Mouse (Mus musculus) forebrain, embryonic 11.5 days (tissue): ENCODE results near the gene Taf13. TPM values are rescaled to one million over a fixed set of nuclear protein-coding genes. Genes with fewer than 3 reads are reported as not detected.
A peak's percentile ranks its signal among the peaks of the same experiment; 100 is the strongest.

Source experiments
- ATAC-seq: fragments of 200-750 bp; cut with Nextera tagmentation; replicated peaks from 2 replicates; pipeline ENCODE4 v1.8.0; 2017; ENCODE audit warnings: moderate TSS enrichment; ENCODE audit not compliant: low FRiP score
- DNase-seq: peaks from one replicate; pipeline ENCODE4 v3.0.0-alpha.2; 2017; ENCODE audit warnings: low spot score
- H3K27ac ChIP-seq: fragments of 300-500 bp; sonication (generic); 2 replicates; pipeline ENCODE4 v1.5.1; 2014; ENCODE audit warnings: low read depth, low read length
- H3K27me3 ChIP-seq: fragments of 300-500 bp; sonication (generic); 2 replicates; pipeline ENCODE4 v1.6.1; 2014; ENCODE audit warnings: mild to moderate bottlenecking, low read length, mixed read lengths; ENCODE audit not compliant: control insufficient read depth, insufficient read depth
- H3K36me3 ChIP-seq: fragments of 300-500 bp; sonication (generic); 2 replicates; pipeline ENCODE4 v1.6.1; 2014; ENCODE audit warnings: mild to moderate bottlenecking, low read length, moderate library complexity, mixed read lengths; ENCODE audit not compliant: control insufficient read depth, insufficient read depth
- H3K4me1 ChIP-seq: fragments of 300-500 bp; sonication (generic); replicated peaks from 2 replicates; pipeline ENCODE4 v1.6.1; 2014; ENCODE audit warnings: low read length, mixed read lengths; ENCODE audit not compliant: control insufficient read depth, insufficient read depth
- H3K4me2 ChIP-seq: fragments of 300-500 bp; sonication (generic); 2 replicates; pipeline ENCODE4 v1.6.1; 2014; ENCODE audit warnings: low read depth, mild to moderate bottlenecking, low read length, moderate library complexity, mixed read lengths; ENCODE audit not compliant: severe bottlenecking
- H3K4me3 ChIP-seq: fragments of 300-500 bp; sonication (generic); 2 replicates; pipeline ENCODE4 v1.5.1; 2014; ENCODE audit warnings: low read depth, low read length
- H3K9ac ChIP-seq: fragments of 300-500 bp; sonication (generic); 2 replicates; pipeline ENCODE4 v1.6.1; 2014; ENCODE audit warnings: low read length
- H3K9me3 ChIP-seq: fragments of 300-500 bp; sonication (generic); 2 replicates; pipeline ENCODE4 v1.6.1; 2016; ENCODE audit warnings: low read length, mixed read lengths; ENCODE audit not compliant: control insufficient read depth
- WGBS: fragments of 180-500 bp; shearing (Covaris S2); extraction: QIAGEN DNeasy Blood & Tissue Kit; methylation state at CpG from one replicate; pipeline ENCODE4 v1.1.7; 2014; 5-methylcytosine and 5-hydroxymethylcytosine counted together
- polyA plus RNA-seq: library from polyadenylated mRNA; unstranded; fragments of >200 nt; fragmentation: Nextera tagmentation; extraction: Ambion mirVana; gene quantifications from 2 replicates; pipeline ENCODE4 v1.2.1, GENCODE M21; 2014

The Taf13 gene
- polyA plus RNA-seq, 1 experiment from 2014 or later: 63.1 TPM

- WGBS: 6% methylated on average over 17 of the region's 17 CpGs
- DNase-seq (peak; percentile 90), ATAC-seq (peak; percentile 82)
- no peaks in the 10 kb centered on the region; the same call in 1 of the 2 replicates for H3K4me1 ChIP-seq
- no peaks in the 10 kb centered on the region for H3K36me3 ChIP-seq
- H3K9me3 ChIP-seq: no peaks in the 10 kb centered on the region
- H3K27me3 ChIP-seq: peaks cover 8% of the 10 kb centered on the region
- H3K4me3 ChIP-seq: no peak overlapping the region
- H3K27ac ChIP-seq: no peak overlapping the region
- peak overlapping the region; percentile 38 for H3K4me2 ChIP-seq
- H3K9ac ChIP-seq: no peak overlapping the region
These were observed 34.2 kb upstream of the Taf13 start for GRCm38 (mm10) chr3:108537303-108537702.

- H3K4me3 ChIP-seq: no peak overlapping the region
- 86% methylated on average over 11 of the region's 11 CpGs for WGBS
- no peaks in the 10 kb centered on the region for H3K36me3 ChIP-seq
- no peak overlapping the region for H3K9ac ChIP-seq
- H3K27me3 ChIP-seq: no peaks in the 10 kb centered on the region
- H3K27ac ChIP-seq: no peak overlapping the region
- H3K4me2 ChIP-seq: no peak overlapping the region
- ATAC-seq (no peak), DNase-seq (no peak)
- no peaks in the 10 kb centered on the region for H3K9me3 ChIP-seq
- no peaks in the 10 kb centered on the region for H3K4me1 ChIP-seq
These were observed 29.2 kb upstream of the Taf13 start for GRCm38 (mm10) chr3:108542299-108542698.

- Histone ChIP-seq H3K27me3 (no peaks in the 10 kb centered on the region), H3K4me2 (peak overlapping the region; percentile 78), H3K4me3 (peak overlapping the region; percentile 91), H3K27ac (peak overlapping the region; percentile 83), H3K36me3 (no peaks in the 10 kb centered on the region; the same call in 1 of the 2 replicates), H3K9ac (peak overlapping the region; percentile 98), H3K4me1 (no peaks in the 10 kb centered on the region; the same call in 1 of the 2 replicates), H3K9me3 (no peaks in the 10 kb centered on the region)
- WGBS: under 1% methylated on average over 42 of the region's 42 CpGs
- DNase-seq: no peak
- ATAC-seq: peak; percentile 80
These were observed 17.4 kb upstream of the Taf13 start for GRCm38 (mm10) chr3:108554111-108554561.

GRCm38 (mm10) chr3:108554587-108555312 is 16.7 kb upstream of the Taf13 start:
- Histone ChIP-seq H3K4me2 (peak overlapping the region; percentile 78), H3K4me1 (no peaks in the 10 kb centered on the region; the same call in 1 of the 2 replicates), H3K4me3 (peak overlapping the region; percentile 91), H3K9ac (peak overlapping the region; percentile 98), H3K27ac (peak overlapping the region; percentile 83), H3K9me3 (no peaks in the 10 kb centered on the region), H3K36me3 (no peaks in the 10 kb centered on the region; the same call in 1 of the 2 replicates), H3K27me3 (no peaks in the 10 kb centered on the region)
- DNase-seq: peak; percentile 93
- whole genome bisulfite sequencing: 18% methylated on average over 22 of the region's 22 CpGs
- ATAC-seq: peak; percentile 95

- Histone ChIP-seq H3K27ac (no peak overlapping the region), H3K4me1 (peaks cover 2% of the 10 kb centered on the region; the same call in 1 of the 2 replicates), H3K9me3 (no peaks in the 10 kb centered on the region), H3K27me3 (no peaks in the 10 kb centered on the region), H3K4me2 (no peak overlapping the region), H3K4me3 (no peak overlapping the region), H3K9ac (no peak overlapping the region), H3K36me3 (no peaks in the 10 kb centered on the region; the same call in 1 of the 2 replicates)
- no peak for DNase-seq
- ATAC-seq: no peak
- 93% methylated on average over 4 of the region's 4 CpGs for WGBS
These were observed 13.6 kb upstream of the Taf13 start for GRCm38 (mm10) chr3:108557888-108558287.

- Histone ChIP-seq H3K4me2 (peak within 1 kb of the TSS; percentile 75), H3K9me3 (no peaks in the 10 kb centered on the region), H3K4me3 (peak within 1 kb of the TSS; percentile 86), H3K36me3 (no peaks in the 10 kb centered on the region; the same call in 1 of the 2 replicates), H3K4me1 (peaks cover 4% of the 10 kb centered on the region; the same call in 1 of the 2 replicates), H3K9ac (peak within 1 kb of the TSS; percentile 79), H3K27ac (peak within 1 kb of the TSS; percentile 88), H3K27me3 (no peaks in the 10 kb centered on the region)
- DNase-seq: peak; percentile 96
- 1% methylated on average over 45 of the region's 45 CpGs for WGBS
- peak; percentile 97 for ATAC-seq
These were observed 9.3 kb upstream of the Taf13 start, which contains the start of gene Tmem167b for GRCm38 (mm10) chr3:108562133-108562730. Gene Tmem167b (minus strand): TSS chr3:108562466.

- H3K4me3 ChIP-seq: peak overlapping the region; percentile 86
- 14% methylated on average over 15 of the region's 15 CpGs for WGBS
- H3K27me3 ChIP-seq: no peaks in the 10 kb centered on the region
- ATAC-seq (peak; percentile 62), DNase-seq (peak; percentile 56)
- peak overlapping the region; percentile 52 for H3K9ac ChIP-seq
- peak overlapping the region; percentile 75 for H3K4me2 ChIP-seq
- peaks cover 4% of the 10 kb centered on the region; the same call in 1 of the 2 replicates for H3K4me1 ChIP-seq
- H3K36me3 ChIP-seq: no peaks in the 10 kb centered on the region; the same call in 1 of the 2 replicates
- no peaks in the 10 kb centered on the region for H3K9me3 ChIP-seq
- peak overlapping the region; percentile 88 for H3K27ac ChIP-seq
These were observed 8.7 kb upstream of the Taf13 start for GRCm38 (mm10) chr3:108562777-108563271.

- Histone ChIP-seq H3K9me3 (no peaks in the 10 kb centered on the region), H3K4me3 (peak overlapping the region; percentile 86), H3K27ac (peak overlapping the region; percentile 88), H3K27me3 (no peaks in the 10 kb centered on the region), H3K36me3 (no peaks in the 10 kb centered on the region; the same call in 1 of the 2 replicates), H3K4me2 (peak overlapping the region; percentile 75), H3K9ac (peak overlapping the region; percentile 52; the same call in 1 of the 2 replicates), H3K4me1 (peaks cover 4% of the 10 kb centered on the region; the same call in 1 of the 2 replicates)
- 11% methylated on average over 4 of the region's 4 CpGs for WGBS
- ATAC-seq (no peak; the same call in 1 of the 2 replicates), DNase-seq (peak; percentile 80)
These were observed 8.2 kb upstream of the Taf13 start for GRCm38 (mm10) chr3:108563309-108563708.
